Mouse (Mus musculus) intestine, embryonic 15.5 days (tissue): Measurements from ENCODE around the gene Cacna1c. TPM values are rescaled to one million over a fixed set of nuclear protein-coding genes. Genes with fewer than 3 reads are reported as not detected.

Experiments
- ATAC-seq: fragments of 200-750 bp; cut with Nextera tagmentation; 2 replicates; pipeline ENCODE4 v1.8.0; 2017; ENCODE audit warnings: moderate TSS enrichment, moderate library complexity
- H3K27ac ChIP-seq: fragments of 300-500 bp; sonication (generic); 2 replicates; pipeline ENCODE4 v1.5.1; 2015; ENCODE audit warnings: mild to moderate bottlenecking, inconsistent platforms
- H3K27me3 ChIP-seq: fragments of 300-500 bp; sonication (generic); replicated peaks from 2 replicates; pipeline ENCODE4 v1.6.1; 2015; ENCODE audit warnings: inconsistent platforms
- H3K36me3 ChIP-seq: fragments of 300-500 bp; sonication (generic); 2 replicates; pipeline ENCODE4 v1.6.1; 2015; ENCODE audit warnings: inconsistent platforms
- H3K4me1 ChIP-seq: fragments of 300-500 bp; sonication (generic); replicated peaks from 2 replicates; pipeline ENCODE4 v1.6.1; 2015; ENCODE audit warnings: inconsistent platforms
- H3K4me2 ChIP-seq: fragments of 300-500 bp; sonication (generic); replicated peaks from 2 replicates; pipeline ENCODE4 v1.6.1; 2015; ENCODE audit warnings: mild to moderate bottlenecking, inconsistent platforms
- H3K4me3 ChIP-seq: fragments of 300-500 bp; sonication (generic); replicated peaks from 2 replicates; pipeline ENCODE4 v1.5.1; 2015; ENCODE audit warnings: inconsistent platforms
- H3K9ac ChIP-seq: fragments of 300-500 bp; sonication (generic); 2 replicates; pipeline ENCODE4 v1.6.1; 2015; ENCODE audit warnings: inconsistent platforms
- H3K9me3 ChIP-seq: fragments of 300-500 bp; sonication (generic); 2 replicates; pipeline ENCODE4 v1.6.1; 2016; ENCODE audit warnings: inconsistent platforms
- WGBS: fragments of 180-500 bp; shearing (Covaris S2); methylation state at CpG from one replicate; pipeline ENCODE4 v1.1.7; 2015; 5-methylcytosine and 5-hydroxymethylcytosine counted together
- polyA plus RNA-seq: library from polyadenylated mRNA; unstranded; fragments of >200 nt; fragmentation: Nextera tagmentation; extraction: Ambion mirVana; gene quantifications from 2 replicates; pipeline ENCODE4 v1.2.1, GENCODE M21; 2015

Gene Cacna1c
- polyA plus RNA-seq, 1 experiment from 2014 or later, result 3.0 TPM

DNA sequence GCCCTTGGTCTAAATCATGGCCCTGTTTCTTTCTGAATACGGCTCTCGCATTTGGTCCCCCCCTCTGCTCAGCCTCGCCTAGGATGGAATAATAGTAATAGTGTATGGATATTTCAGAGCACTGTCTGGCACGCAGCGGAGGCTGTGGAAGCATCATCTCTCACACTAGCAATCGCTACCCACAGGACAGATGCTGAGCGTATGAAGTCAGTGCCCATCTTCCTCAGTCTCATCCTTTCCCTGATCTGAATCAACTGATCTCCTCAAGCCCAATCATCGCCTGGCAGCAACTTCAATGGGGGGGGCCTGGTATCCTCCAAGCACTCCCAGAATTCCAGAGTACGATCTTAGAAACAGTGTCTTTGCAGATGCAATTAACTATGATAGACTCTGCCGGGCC, 518.2 kb downstream of the Cacna1c start:
- H3K4me3 ChIP-seq, result no peak overlapping the region
- H3K36me3 ChIP-seq, result no peaks in the 10 kb centered on the region
- H3K4me2 ChIP-seq, result no peak overlapping the region
- H3K9ac ChIP-seq, result no peak overlapping the region
- H3K4me1 ChIP-seq, result no peaks in the 10 kb centered on the region
- no peaks in the 10 kb centered on the region for H3K27me3 ChIP-seq
- no peaks in the 10 kb centered on the region for H3K9me3 ChIP-seq
- H3K27ac ChIP-seq, result no peak overlapping the region
- no peak for ATAC-seq
- WGBS, result 87% methylated on average over 10 of the region's 10 CpGs

DNA sequence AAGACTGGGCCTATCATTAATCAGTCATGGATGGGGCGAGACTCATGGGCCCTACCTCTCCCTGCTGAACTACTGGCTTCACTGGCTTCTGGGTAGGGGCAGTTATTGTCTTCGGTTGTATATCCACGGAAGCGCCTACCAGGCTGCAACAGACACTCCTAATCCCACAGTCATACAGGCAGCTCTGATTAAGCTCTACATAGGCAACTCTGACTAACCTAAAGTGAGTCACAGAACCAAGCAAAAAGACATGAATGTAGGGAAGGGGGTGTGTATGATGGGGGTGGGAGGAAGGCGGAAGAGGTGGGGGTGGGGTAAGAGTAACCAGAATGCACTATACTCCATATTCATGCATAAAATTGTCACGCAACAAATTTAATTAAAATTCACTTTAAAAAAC, 518.9 kb downstream of the Cacna1c start:
- Histone ChIP-seq H3K4me2 (no peak overlapping the region), H3K4me3 (no peak overlapping the region), H3K9me3 (no peaks in the 10 kb centered on the region), H3K36me3 (no peaks in the 10 kb centered on the region), H3K4me1 (no peaks in the 10 kb centered on the region), H3K9ac (no peak overlapping the region), H3K27me3 (no peaks in the 10 kb centered on the region), H3K27ac (no peak overlapping the region)
- no peak for ATAC-seq
- 92% methylated on average over 6 of the region's 6 CpGs for WGBS

DNA sequence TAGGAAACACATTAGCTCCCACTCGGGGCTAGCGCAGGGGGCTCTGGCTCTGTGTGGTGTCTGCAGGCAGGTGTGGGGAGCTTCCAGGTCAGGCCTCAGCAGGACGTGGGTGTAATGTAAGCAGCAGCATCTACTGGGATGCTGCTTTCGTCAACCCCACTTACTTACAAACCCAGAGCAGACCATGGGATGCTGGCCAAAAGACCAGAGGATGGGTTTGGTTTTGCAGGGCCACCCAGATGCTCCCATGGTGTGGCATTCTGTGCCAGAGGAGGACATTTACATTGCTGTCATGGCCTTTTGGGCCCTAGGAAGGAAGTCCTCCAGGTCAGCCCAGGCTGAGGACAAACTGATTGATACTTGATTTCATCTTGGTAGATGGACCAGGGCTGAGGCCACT, 521.4 kb downstream of the Cacna1c start:
- Histone ChIP-seq H3K27ac (no peak overlapping the region), H3K4me2 (no peak overlapping the region), H3K9ac (no peak overlapping the region), H3K27me3 (no peaks in the 10 kb centered on the region), H3K4me1 (no peaks in the 10 kb centered on the region), H3K4me3 (no peak overlapping the region), H3K9me3 (no peaks in the 10 kb centered on the region), H3K36me3 (no peaks in the 10 kb centered on the region)
- 68% methylated on average over 4 of the region's 4 CpGs for WGBS
- ATAC-seq, result no peak

DNA sequence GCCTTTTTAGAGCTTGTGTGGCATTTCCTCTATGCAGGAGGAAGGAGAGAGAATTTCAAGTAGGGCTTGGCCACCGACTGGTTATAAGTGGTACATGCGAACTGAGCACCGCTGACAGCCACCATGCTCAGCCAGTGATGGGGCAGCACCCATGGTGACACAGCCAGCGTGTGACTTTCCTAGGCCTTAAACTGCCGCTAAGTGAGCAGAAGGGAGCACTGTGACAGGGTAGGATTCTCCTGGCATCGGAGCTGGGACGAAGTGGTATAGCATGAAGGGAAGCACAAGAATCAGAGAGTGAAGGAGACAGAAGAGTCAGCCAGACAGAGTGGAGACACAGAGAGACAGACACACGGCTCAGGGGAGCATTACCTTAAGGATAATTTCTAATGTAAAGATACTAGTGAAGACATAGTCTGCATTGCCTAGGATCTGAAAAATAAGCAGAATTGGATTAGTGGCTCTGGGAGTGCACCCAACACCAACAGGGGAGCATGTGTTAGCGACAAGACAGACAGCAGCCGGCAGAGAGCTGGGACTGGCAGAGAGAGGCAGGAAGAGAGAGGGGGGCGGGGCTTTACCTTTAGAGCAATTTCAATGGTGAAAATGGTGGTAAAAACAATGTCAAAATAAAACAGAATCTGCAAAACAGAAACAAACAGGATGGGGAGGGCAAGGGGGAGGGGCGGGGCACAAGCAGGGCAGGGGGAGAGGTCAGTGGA, 522.1 kb downstream of the Cacna1c start:
- Histone ChIP-seq H3K9me3 (no peaks in the 10 kb centered on the region), H3K4me1 (no peaks in the 10 kb centered on the region), H3K4me2 (no peak overlapping the region), H3K9ac (no peak overlapping the region), H3K27me3 (no peaks in the 10 kb centered on the region), H3K27ac (no peak overlapping the region), H3K4me3 (no peak overlapping the region), H3K36me3 (no peaks in the 10 kb centered on the region)
- no peak for ATAC-seq
- WGBS, result 77% methylated on average over 12 of the region's 12 CpGs

DNA sequence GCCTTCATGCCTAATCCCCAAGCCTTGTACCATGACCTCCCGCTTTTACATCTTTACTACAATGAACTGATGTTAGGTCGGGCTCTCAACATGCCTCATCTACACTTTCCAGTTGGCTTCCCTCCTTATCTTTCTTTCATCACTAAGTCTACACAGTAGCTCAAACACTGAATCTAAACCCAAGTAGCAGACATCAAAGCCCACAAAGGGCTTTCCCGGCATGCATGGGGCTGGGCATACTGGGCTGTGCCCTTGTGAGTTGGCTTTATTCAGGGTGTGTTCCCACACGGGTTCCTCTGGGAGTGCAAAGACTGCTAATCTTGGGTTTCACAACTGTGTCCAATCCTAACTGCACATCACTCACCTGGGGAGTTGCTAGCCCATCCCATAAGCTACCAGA, 542.9 kb downstream of the Cacna1c start:
- H3K27ac ChIP-seq, result no peak overlapping the region
- ATAC-seq, result no peak

DNA sequence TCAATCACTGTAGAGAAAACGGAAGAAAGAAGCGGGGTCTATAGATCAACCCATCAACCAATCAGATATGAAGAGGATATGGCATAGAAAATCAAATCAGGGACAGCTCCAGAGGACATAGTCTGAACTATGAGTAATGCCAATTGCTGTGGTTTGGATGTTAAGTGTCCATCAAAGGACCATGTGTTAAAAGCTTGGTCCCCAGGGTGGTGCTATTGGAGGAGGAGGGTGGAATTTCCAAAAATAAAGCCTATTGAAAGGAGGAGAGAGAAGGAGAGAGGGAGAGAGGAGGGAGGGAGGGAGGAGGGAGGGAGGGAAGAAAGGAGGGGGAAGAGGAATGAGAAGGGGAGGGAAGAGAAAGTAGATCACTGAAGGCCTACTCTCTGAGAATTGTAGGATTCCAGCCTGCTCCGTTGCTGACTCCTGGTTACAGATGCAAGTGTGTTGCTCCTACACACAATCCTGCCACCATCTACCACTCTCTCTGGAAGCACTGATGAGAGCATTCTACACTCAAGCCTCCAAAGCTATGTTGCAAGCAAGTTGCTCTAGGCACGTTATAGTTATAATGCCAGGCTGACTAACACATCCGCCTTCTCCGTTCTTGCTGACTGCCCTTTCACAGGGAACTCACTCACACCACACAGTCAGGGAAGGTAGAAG, 547.0 kb downstream of the Cacna1c start:
- Histone ChIP-seq H3K4me1 (no peaks in the 10 kb centered on the region), H3K9me3 (no peaks in the 10 kb centered on the region), H3K36me3 (no peaks in the 10 kb centered on the region), H3K27ac (no peak overlapping the region), H3K4me3 (no peak overlapping the region), H3K4me2 (no peak overlapping the region), H3K27me3 (no peaks in the 10 kb centered on the region; the same call in 1 of the 2 replicates), H3K9ac (no peak overlapping the region)
- ATAC-seq, result no peak
- 85% methylated on average over 6 of the region's 6 CpGs for WGBS

More for the DNA sequence above, 542.9 kb downstream of the Cacna1c start:
- no peak overlapping the region for H3K4me2 ChIP-seq
- no peaks in the 10 kb centered on the region for H3K4me1 ChIP-seq
- no peak overlapping the region for H3K4me3 ChIP-seq
- no peak overlapping the region for H3K9ac ChIP-seq
- no peaks in the 10 kb centered on the region for H3K36me3 ChIP-seq
- WGBS, result 67% methylated on average over 4 of the region's 4 CpGs
- no peaks in the 10 kb centered on the region; the same call in 1 of the 2 replicates for H3K27me3 ChIP-seq
- no peaks in the 10 kb centered on the region for H3K9me3 ChIP-seq

DNA sequence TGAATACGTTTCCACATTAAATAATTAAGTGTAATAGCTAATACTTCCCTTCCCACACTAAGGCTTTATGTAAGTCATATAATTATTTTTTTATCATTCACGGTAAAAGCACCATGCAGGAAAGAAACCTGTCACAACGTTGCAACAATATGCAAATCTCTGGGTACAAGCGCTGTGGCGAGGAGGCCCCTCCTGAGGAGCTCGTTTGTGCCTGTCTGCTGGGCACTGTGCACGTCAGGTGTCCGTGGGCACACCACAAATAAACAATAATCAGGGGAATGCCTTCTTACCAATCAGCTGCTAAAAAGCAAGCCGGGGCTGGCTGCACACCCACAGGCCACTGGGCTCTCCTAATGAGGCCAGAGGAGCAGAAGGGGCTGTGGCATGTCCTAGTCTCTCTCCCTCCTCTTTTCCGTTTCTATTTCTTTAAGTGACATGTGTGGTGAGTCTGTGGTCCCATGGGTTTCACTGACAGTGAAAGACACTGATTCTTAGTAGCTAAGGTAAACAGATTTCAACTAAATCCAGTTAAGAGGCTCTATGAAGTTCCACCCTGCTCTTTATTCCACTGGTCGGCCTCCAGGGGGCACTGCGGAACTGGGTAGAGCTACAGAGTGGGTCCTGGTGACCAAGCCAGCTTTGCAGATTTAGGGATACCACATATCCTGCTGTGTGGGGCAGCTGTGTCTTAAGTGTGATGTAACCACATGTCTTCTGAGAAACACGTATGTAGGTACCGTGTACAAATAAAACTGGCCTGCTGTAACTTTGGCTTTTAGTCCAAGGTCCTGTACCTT, 549.8 kb downstream of the Cacna1c start:
- Histone ChIP-seq H3K9ac (no peak overlapping the region), H3K27me3 (no peaks in the 10 kb centered on the region), H3K4me1 (no peaks in the 10 kb centered on the region), H3K4me2 (no peak overlapping the region), H3K9me3 (no peaks in the 10 kb centered on the region), H3K4me3 (no peak overlapping the region), H3K36me3 (no peaks in the 10 kb centered on the region), H3K27ac (no peak overlapping the region)
- no peak for ATAC-seq
- 53% methylated on average over 14 of the region's 14 CpGs for WGBS

DNA sequence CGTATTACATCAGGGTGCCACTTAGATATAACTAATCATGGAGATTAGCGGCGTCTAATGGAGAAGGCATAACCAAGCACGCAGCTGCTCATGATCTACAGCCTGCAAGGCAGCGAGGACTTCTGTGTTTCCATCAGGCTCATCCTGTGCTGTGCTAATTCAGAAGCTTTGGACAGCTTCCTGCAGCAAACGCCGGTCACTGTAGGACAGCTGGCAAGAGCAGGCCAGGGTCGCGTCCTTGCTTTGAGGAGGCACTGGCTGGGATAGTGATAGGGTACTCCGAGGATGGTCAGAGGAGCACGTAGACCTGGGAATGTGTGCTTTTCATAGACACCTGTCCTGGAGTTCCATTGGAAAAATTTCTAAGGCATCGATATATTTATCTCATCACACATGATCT, 551.4 kb downstream of the Cacna1c start:
- no peak overlapping the region for H3K4me3 ChIP-seq
- ATAC-seq, result no peak
- H3K27me3 ChIP-seq, result no peaks in the 10 kb centered on the region
- no peak overlapping the region for H3K4me2 ChIP-seq
- no peaks in the 10 kb centered on the region for H3K4me1 ChIP-seq
- 83% methylated on average over 12 of the region's 12 CpGs for WGBS
- H3K36me3 ChIP-seq, result no peaks in the 10 kb centered on the region
- H3K9ac ChIP-seq, result no peak overlapping the region
- no peaks in the 10 kb centered on the region for H3K9me3 ChIP-seq
- H3K27ac ChIP-seq, result no peak overlapping the region

DNA sequence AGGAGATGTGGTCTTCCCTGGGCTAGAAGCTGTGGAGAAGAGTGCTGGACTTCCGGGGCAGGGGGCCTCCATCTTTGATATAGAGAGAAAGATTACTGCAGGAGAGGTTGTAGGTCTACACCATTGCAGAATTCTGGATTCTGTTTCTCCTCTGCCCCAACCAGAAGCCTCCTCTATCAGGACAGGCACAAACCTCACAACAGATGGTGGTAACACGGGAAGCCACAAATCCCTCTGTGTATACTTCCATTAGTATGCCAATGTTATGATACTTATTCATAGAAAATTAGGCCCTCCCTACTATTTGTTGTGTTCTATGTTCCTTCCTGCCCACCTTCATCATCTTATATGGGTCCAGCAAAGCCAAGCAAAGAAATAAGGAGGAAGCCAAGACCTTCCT, 552.7 kb downstream of the Cacna1c start:
- H3K9ac ChIP-seq, result no peak overlapping the region
- 86% methylated on average over 2 of the region's 2 CpGs for WGBS
- H3K9me3 ChIP-seq, result no peaks in the 10 kb centered on the region
- H3K27ac ChIP-seq, result no peak overlapping the region
- H3K36me3 ChIP-seq, result no peaks in the 10 kb centered on the region
- no peak for ATAC-seq
- H3K27me3 ChIP-seq, result no peaks in the 10 kb centered on the region
- H3K4me3 ChIP-seq, result no peak overlapping the region
- H3K4me1 ChIP-seq, result no peaks in the 10 kb centered on the region
- no peak overlapping the region for H3K4me2 ChIP-seq

DNA sequence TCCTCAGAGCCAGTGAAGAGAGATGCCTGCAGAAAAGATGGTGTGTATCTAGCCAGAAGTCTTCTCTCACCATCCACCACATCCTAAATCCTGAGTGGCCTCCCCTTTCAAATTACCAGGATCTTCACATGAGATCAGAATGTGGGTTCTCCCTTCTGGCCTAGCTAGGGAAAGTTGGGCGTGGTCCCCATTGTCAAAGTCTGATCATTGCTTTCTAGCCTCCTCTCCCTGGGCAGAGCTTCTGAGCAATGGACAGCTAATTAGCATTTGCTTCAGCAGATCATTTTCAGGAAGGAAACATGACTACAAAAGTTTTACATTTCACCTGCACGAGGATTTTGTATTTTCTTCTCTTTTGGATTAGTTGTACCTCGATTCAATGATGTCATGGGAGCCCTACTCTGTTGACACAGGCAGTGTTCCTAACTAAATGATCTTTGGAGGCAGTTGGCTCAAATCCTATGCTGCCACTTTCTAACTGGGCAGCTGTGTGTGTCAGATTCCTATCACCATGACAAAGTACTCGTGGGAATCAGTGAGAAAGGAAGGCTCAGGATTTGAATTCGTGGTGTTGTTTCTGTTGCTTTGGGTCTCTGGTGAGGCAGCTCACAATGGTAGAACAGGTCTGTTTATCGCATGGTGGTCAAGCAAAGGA, 554.4 kb downstream of the Cacna1c start:
- WGBS, result 80% methylated on average over 6 of the region's 6 CpGs
- Histone ChIP-seq H3K36me3 (no peaks in the 10 kb centered on the region), H3K9me3 (peaks cover 3% of the 10 kb centered on the region; the same call in 1 of the 2 replicates), H3K4me2 (no peak overlapping the region), H3K9ac (no peak overlapping the region), H3K27me3 (no peaks in the 10 kb centered on the region), H3K4me3 (no peak overlapping the region), H3K27ac (no peak overlapping the region), H3K4me1 (no peaks in the 10 kb centered on the region)
- ATAC-seq, result no peak

DNA sequence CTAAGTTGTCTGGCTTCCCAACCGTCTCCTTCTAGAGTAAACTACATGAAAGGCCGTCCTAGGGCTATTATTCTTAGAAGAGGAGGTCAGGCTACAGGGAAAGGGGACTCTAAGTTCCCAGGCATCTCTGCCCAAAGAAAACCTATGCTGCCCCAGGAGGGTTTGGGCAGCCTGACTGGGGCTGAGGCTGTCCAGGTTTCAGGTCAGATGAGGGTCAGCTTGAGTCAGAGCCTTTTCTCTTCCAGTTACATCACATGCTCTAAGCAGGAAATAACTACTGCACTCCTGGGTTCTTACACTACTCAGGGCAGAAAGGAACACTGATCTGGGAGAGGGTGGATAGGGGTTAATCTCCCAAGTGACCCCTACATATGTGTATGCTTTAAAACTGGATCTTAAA, 556.4 kb downstream of the Cacna1c start:
- no peaks in the 10 kb centered on the region for H3K27me3 ChIP-seq
- no peak overlapping the region for H3K9ac ChIP-seq
- H3K27ac ChIP-seq, result no peak overlapping the region
- H3K36me3 ChIP-seq, result no peaks in the 10 kb centered on the region
- no peaks in the 10 kb centered on the region for H3K4me1 ChIP-seq
- ATAC-seq, result no peak
- WGBS, result 29% methylated on average over 2 of the region's 2 CpGs
- H3K9me3 ChIP-seq, result peaks cover 3% of the 10 kb centered on the region; the same call in 1 of the 2 replicates
- no peak overlapping the region for H3K4me3 ChIP-seq
- no peak overlapping the region for H3K4me2 ChIP-seq

DNA sequence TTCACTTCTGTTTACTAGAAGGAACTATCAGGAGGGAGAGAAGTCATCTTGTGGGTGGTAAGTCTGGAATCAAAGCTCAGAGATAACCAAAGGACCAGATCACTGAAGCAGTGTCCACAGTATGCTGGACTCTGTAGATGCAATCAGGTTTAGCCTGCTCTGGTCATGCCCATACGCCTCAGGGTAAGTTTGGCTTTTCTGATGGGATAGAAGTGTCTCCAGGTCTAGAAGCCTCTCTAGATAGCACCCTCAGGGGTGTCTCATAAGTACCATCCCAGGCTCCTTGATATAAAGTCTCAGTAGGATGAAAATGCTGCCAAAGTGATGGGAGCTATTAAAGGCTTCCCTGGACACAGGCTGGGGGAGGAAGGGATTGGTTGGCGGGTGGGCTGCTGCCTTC, 557.3 kb downstream of the Cacna1c start:
- Histone ChIP-seq H3K4me1 (no peaks in the 10 kb centered on the region), H3K27me3 (no peaks in the 10 kb centered on the region), H3K27ac (no peak overlapping the region), H3K9me3 (peaks cover 3% of the 10 kb centered on the region; the same call in 1 of the 2 replicates), H3K4me2 (no peak overlapping the region), H3K4me3 (no peak overlapping the region), H3K9ac (no peak overlapping the region), H3K36me3 (no peaks in the 10 kb centered on the region)
- 84% methylated on average over 2 of the region's 2 CpGs for WGBS
- no peak for ATAC-seq
